Mouse (Mus musculus): ENCODE data around the gene Ankrd11. TPM values are rescaled to one million over a fixed set of nuclear protein-coding genes. Genes with fewer than 3 reads are reported as not detected.

Gene Ankrd11
- polyA plus RNA-seq, 1 experiment from 2014 or later: 64.9 TPM

- H3K4me2 ChIP-seq (replicated peaks): no peak overlapping the region
- H3K4me3 ChIP-seq: no peak overlapping the region
- 62% methylated on average over 8 of the region's 11 CpGs for WGBS
- peaks cover 17% of the 10 kb centered on the region for H3K4me1 ChIP-seq
- H3K36me3 ChIP-seq: no peaks in the 10 kb centered on the region
- H3K27ac ChIP-seq (replicated peaks): no peak overlapping the region
- H3K9ac ChIP-seq (replicated peaks): no peak overlapping the region
- H3K27me3 ChIP-seq: peaks cover 26% of the 10 kb centered on the region; the same call in 1 of the 2 replicates
- no peaks in the 10 kb centered on the region for H3K9me3 ChIP-seq
- no peak for ATAC-seq (ENCODE audit: low FRiP score, low read depth)
Measured at GRCm38 (mm10) chr8:122849152-122849910, 192.7 kb downstream of the Ankrd11 start.

DNA sequence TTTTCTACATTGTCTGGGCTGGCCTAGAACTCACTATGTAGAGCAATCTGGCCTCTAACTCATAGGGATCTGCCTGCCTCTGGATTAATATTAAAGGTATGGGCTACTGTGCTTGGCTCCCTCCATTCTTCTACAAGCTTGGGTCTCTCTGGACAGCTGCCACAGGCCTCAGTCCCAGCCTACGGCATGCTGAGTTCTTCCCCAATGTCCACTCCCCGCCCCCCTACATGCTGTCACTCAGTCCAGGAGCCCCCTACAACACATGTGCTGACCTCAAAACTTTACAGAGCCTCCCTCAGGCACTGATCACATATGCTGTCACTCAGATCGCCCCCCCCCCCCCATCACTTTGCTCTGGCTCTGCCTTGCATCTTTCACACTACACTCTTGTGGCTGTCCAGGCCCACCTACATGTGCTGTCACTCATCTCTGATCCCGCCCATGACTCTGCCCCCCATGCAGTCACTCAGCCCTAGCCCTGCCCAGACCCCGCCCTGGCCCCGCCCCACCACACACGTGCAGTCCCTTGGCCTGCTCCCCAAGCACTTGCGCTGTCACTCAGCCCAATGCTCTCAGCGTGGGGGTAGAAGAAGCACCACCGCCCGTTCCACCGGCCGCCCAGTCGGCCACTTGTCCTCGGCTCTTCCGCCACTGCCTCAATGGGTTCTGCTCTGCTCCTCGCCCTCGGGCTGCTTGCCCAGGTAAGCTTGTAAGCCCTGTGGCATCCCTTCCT is 194.1 kb downstream of the Ankrd11 start, which contains the start of gene Cdh15:
Gene Cdh15 (plus strand): TSS at position 138 of the 733 bp plus-strand sequence.
- 0 out of 2 replicates have a peak within 1 kb of the TSS, but pooled peaks have one; percentile 3 for H3K4me3 ChIP-seq
- WGBS: 15% methylated on average over 17 of the region's 18 CpGs
- peak within 1 kb of the TSS; percentile 32 for H3K4me2 ChIP-seq (replicated peaks)
- H3K9ac ChIP-seq (replicated peaks): no peak within 1 kb of the TSS
- H3K9me3 ChIP-seq: no peaks in the 10 kb centered on the region
- no peak within 1 kb of the TSS for H3K27ac ChIP-seq (replicated peaks)
- H3K27me3 ChIP-seq: peaks cover 26% of the 10 kb centered on the region; the same call in 1 of the 2 replicates
- ATAC-seq (ENCODE audit: low FRiP score, low read depth): peak; percentile 62
- H3K36me3 ChIP-seq: no peaks in the 10 kb centered on the region
- peaks cover 7% of the 10 kb centered on the region for H3K4me1 ChIP-seq

DNA sequence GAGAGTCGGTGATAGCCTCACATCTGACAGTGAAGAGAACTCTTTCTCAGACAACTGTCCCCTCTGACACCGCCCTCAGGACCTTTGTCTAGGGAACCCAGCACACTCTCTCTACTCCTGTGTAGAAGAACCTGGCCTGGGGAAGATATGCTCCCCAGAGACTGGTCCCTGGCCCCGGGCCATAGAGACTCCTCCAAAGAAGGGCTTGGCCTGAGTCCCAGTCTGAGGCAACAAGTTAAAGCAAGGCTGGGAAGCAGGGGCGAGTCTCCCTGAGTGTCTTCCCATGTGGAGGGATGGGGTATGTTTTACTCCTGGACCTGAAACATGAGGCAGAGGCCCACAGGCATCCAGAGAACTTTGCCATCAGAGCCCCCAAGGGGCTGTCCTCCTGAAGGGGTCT is 196.4 kb downstream of the Ankrd11 start:
- 87% methylated on average over 4 of the region's 4 CpGs for WGBS
- Histone ChIP-seq H3K4me3 (no peak overlapping the region), H3K36me3 (no peaks in the 10 kb centered on the region), H3K9me3 (no peaks in the 10 kb centered on the region), H3K27ac (replicated peaks) (no peak overlapping the region), H3K4me1 (peaks cover 7% of the 10 kb centered on the region; the same call in 1 of the 2 replicates), H3K9ac (replicated peaks) (no peak overlapping the region), H3K4me2 (replicated peaks) (no peak overlapping the region), H3K27me3 (peaks cover 23% of the 10 kb centered on the region; the same call in 1 of the 2 replicates)
- no peak for ATAC-seq (ENCODE audit: low FRiP score, low read depth)

GRCm38 (mm10) chr8:122844161-122844560 is 197.9 kb downstream of the Ankrd11 start:
- H3K9ac ChIP-seq (replicated peaks): no peak overlapping the region
- no peak for ATAC-seq (ENCODE audit: low FRiP score, low read depth)
- no peak overlapping the region for H3K27ac ChIP-seq (replicated peaks)
- peaks cover 16% of the 10 kb centered on the region; the same call in 1 of the 2 replicates for H3K27me3 ChIP-seq
- whole genome bisulfite sequencing: 78% methylated on average over 3 of the region's 3 CpGs
- H3K4me3 ChIP-seq: no peak overlapping the region
- no peak overlapping the region for H3K4me2 ChIP-seq (replicated peaks)
- peaks cover 7% of the 10 kb centered on the region; the same call in 1 of the 2 replicates for H3K4me1 ChIP-seq
- no peaks in the 10 kb centered on the region for H3K36me3 ChIP-seq
- no peaks in the 10 kb centered on the region for H3K9me3 ChIP-seq

- Histone ChIP-seq H3K9me3 (no peaks in the 10 kb centered on the region), H3K4me3 (no peak overlapping the region), H3K4me2 (replicated peaks) (no peak overlapping the region), H3K36me3 (no peaks in the 10 kb centered on the region), H3K27ac (replicated peaks) (no peak overlapping the region), H3K27me3 (no peaks in the 10 kb centered on the region), H3K9ac (replicated peaks) (no peak overlapping the region), H3K4me1 (no peaks in the 10 kb centered on the region)
- no peak for ATAC-seq (ENCODE audit: low FRiP score, low read depth)
- 89% methylated on average over 13 of the region's 13 CpGs for WGBS
Measured at GRCm38 (mm10) chr8:122836696-122837095, 205.4 kb downstream of the Ankrd11 start.

GRCm38 (mm10) chr8:122836199-122836598 is 205.9 kb downstream of the Ankrd11 start:
- WGBS: 86% methylated on average over 12 of the region's 12 CpGs

DNA sequence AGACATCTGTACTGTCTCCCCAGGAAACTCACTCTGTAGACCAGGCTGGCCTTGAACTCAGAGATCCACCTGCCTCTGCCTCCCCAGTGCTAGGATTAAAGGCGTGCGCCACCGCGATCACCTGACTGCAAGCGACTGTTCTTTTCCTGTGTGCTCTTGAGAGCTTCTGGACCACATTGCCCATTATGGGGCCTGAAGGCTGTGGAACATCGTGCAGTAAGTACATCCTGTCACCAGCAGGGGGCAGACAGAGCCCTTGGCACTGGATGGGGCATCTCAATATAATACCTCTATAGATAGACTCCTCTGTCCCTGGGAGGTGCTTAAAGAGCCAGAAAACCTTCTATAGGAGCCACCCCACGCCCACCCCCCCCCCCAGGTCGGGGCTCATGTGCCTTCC is 207.1 kb downstream of the Ankrd11 start:
- Histone ChIP-seq H3K36me3 (no peaks in the 10 kb centered on the region), H3K9me3 (no peaks in the 10 kb centered on the region), H3K4me1 (no peaks in the 10 kb centered on the region), H3K27ac (replicated peaks) (no peak overlapping the region), H3K4me2 (replicated peaks) (no peak overlapping the region), H3K9ac (replicated peaks) (no peak overlapping the region), H3K27me3 (peaks cover 7% of the 10 kb centered on the region; the same call in 1 of the 2 replicates), H3K4me3 (no peak overlapping the region)
- 29% methylated on average over 8 of the region's 8 CpGs for WGBS
- ATAC-seq (ENCODE audit: low FRiP score, low read depth): peak; percentile 60; the same call in 1 of the 2 replicates

More at GRCm38 (mm10) chr8:122836199-122836598, 205.9 kb downstream of the Ankrd11 start:
- no peak for ATAC-seq (ENCODE audit: low FRiP score, low read depth)
- Histone ChIP-seq H3K36me3 (no peaks in the 10 kb centered on the region), H3K4me2 (replicated peaks) (no peak overlapping the region), H3K9ac (replicated peaks) (no peak overlapping the region), H3K27me3 (peaks cover 4% of the 10 kb centered on the region; the same call in 1 of the 2 replicates), H3K27ac (replicated peaks) (no peak overlapping the region), H3K9me3 (no peaks in the 10 kb centered on the region), H3K4me3 (no peak overlapping the region), H3K4me1 (no peaks in the 10 kb centered on the region)

- Histone ChIP-seq H3K4me2 (replicated peaks) (no peak overlapping the region), H3K27ac (replicated peaks) (no peak overlapping the region), H3K36me3 (no peaks in the 10 kb centered on the region), H3K9me3 (no peaks in the 10 kb centered on the region), H3K4me3 (no peak overlapping the region), H3K4me1 (no peaks in the 10 kb centered on the region), H3K9ac (replicated peaks) (no peak overlapping the region), H3K27me3 (peaks cover 8% of the 10 kb centered on the region; the same call in 1 of the 2 replicates)
- no peak for ATAC-seq (ENCODE audit: low FRiP score, low read depth)
- 82% methylated on average over 8 of the region's 8 CpGs for WGBS
Measured at GRCm38 (mm10) chr8:122834416-122834815, 207.7 kb downstream of the Ankrd11 start.

Other genes with a start within 250 kb of the Ankrd11 start
- gene Cdh15, start 194.3 kb downstream of the Ankrd11 start, polyA plus RNA-seq (2016; fragmentation: Nextera tagmentation; extraction: Ambion mirVana): 0.43 and 0.76 TPM in 2 replicates
- 58.7 and 67.9 TPM in 2 replicates for gene Spg7, start 20.7 kb upstream of the Ankrd11 start, polyA plus RNA-seq (2016; fragmentation: Nextera tagmentation; extraction: Ambion mirVana)
- gene Rpl13, start 60.1 kb upstream of the Ankrd11 start, polyA plus RNA-seq (2016; fragmentation: Nextera tagmentation; extraction: Ambion mirVana): 1,023 and 1,075 TPM in 2 replicates
- 0.45 and 0.60 TPM in 2 replicates for gene Cpne7, start 75.1 kb upstream of the Ankrd11 start, polyA plus RNA-seq (2016; fragmentation: Nextera tagmentation; extraction: Ambion mirVana)
- 2.3 and 2.6 TPM in 2 replicates for gene Sult5a1, start 116.0 kb upstream of the Ankrd11 start, polyA plus RNA-seq (2016; fragmentation: Nextera tagmentation; extraction: Ambion mirVana)
- 0.56 TPM in 2 replicates for gene Dpep1, start 144.0 kb upstream of the Ankrd11 start, polyA plus RNA-seq (2016; fragmentation: Nextera tagmentation; extraction: Ambion mirVana)
- gene Chmp1a, start 170.5 kb upstream of the Ankrd11 start, polyA plus RNA-seq (2016; fragmentation: Nextera tagmentation; extraction: Ambion mirVana): 158 and 171 TPM in 2 replicates
- 5.9 and 6.5 TPM in 2 replicates for gene Spata33, start 170.6 kb upstream of the Ankrd11 start, polyA plus RNA-seq (2016; fragmentation: Nextera tagmentation; extraction: Ambion mirVana)
- 34.1 and 35.6 TPM in 2 replicates for gene Cdk10, start 182.6 kb upstream of the Ankrd11 start, polyA plus RNA-seq (2016; fragmentation: Nextera tagmentation; extraction: Ambion mirVana)
- gene Spata2l, start 194.0 kb upstream of the Ankrd11 start, polyA plus RNA-seq (2016; fragmentation: Nextera tagmentation; extraction: Ambion mirVana): 2.4 and 2.8 TPM in 2 replicates
- gene Zfp276, start 211.9 kb upstream of the Ankrd11 start, polyA plus RNA-seq (2016; fragmentation: Nextera tagmentation; extraction: Ambion mirVana): 28.2 and 29.3 TPM in 2 replicates
- gene Vps9d1, start 212.1 kb upstream of the Ankrd11 start, polyA plus RNA-seq (2016; fragmentation: Nextera tagmentation; extraction: Ambion mirVana): 39.3 and 43.7 TPM in 2 replicates